Mouse (Mus musculus) hindbrain, embryonic 14.5 days (tissue): ENCODE results near the gene Asb1. TPM values are rescaled to one million over a fixed set of nuclear protein-coding genes. Genes with fewer than 3 reads are reported as not detected.

Source experiments
- ATAC-seq: fragments of 200-750 bp; cut with Nextera tagmentation; 2 replicates; pipeline ENCODE4 v1.8.0; 2017; ENCODE audit warnings: moderate number of reproducible peaks, mild to moderate bottlenecking, moderate TSS enrichment, moderate library complexity; ENCODE audit not compliant: low FRiP score
- DNase-seq: peaks from one replicate; pipeline ENCODE4 v3.0.0-alpha.2; 2015; ENCODE audit warnings: low spot score
- H3K27ac ChIP-seq: fragments of 300-500 bp; sonication (generic); 2 replicates; pipeline ENCODE4 v1.5.1; 2014; ENCODE audit warnings: mild to moderate bottlenecking, moderate library complexity
- H3K27me3 ChIP-seq: fragments of 300-500 bp; sonication (generic); 2 replicates; pipeline ENCODE4 v1.6.1; 2014; ENCODE audit warnings: mild to moderate bottlenecking, low read length, mixed read lengths; ENCODE audit not compliant: control insufficient read depth, insufficient read depth
- H3K36me3 ChIP-seq: fragments of 300-500 bp; sonication (generic); replicated peaks from 2 replicates; pipeline ENCODE4 v1.6.1; 2014; ENCODE audit not compliant: control insufficient read depth, insufficient read depth
- H3K4me1 ChIP-seq: fragments of 300-500 bp; sonication (generic); replicated peaks from 2 replicates; pipeline ENCODE4 v1.6.1; 2014; ENCODE audit warnings: antibody characterized with exemption, low read length, mixed read lengths; ENCODE audit not compliant: control insufficient read depth, insufficient read depth
- H3K4me2 ChIP-seq: fragments of 300-500 bp; sonication (generic); replicated peaks from 2 replicates; pipeline ENCODE4 v1.6.1; 2014; ENCODE audit warnings: mild to moderate bottlenecking, moderate library complexity
- H3K4me3 ChIP-seq: fragments of 300-500 bp; sonication (generic); replicated peaks from 2 replicates; pipeline ENCODE4 v1.5.1; 2014; ENCODE audit warnings: mild to moderate bottlenecking, low read length
- H3K9ac ChIP-seq: fragments of 300-500 bp; sonication (generic); 2 replicates; pipeline ENCODE4 v1.6.1; 2014
- H3K9me3 ChIP-seq: fragments of 300-500 bp; sonication (generic); 2 replicates; pipeline ENCODE4 v1.6.1; 2016; ENCODE audit warnings: low read length; ENCODE audit not compliant: control insufficient read depth
- WGBS: fragments of 180-500 bp; shearing (Covaris S2); extraction: QIAGEN DNeasy Blood & Tissue Kit; methylation state at CpG from one replicate; pipeline ENCODE4 v1.1.7; 2014; 5-methylcytosine and 5-hydroxymethylcytosine counted together
- polyA plus RNA-seq: library from polyadenylated mRNA; unstranded; fragments of >200 nt; fragmentation: Nextera tagmentation; extraction: Ambion mirVana; gene quantifications from 2 replicates; pipeline ENCODE4 v1.2.1, GENCODE M21; 2014

Gene Asb1
- polyA plus RNA-seq: 15.7 and 16.7 TPM in 2 replicates

DNA sequence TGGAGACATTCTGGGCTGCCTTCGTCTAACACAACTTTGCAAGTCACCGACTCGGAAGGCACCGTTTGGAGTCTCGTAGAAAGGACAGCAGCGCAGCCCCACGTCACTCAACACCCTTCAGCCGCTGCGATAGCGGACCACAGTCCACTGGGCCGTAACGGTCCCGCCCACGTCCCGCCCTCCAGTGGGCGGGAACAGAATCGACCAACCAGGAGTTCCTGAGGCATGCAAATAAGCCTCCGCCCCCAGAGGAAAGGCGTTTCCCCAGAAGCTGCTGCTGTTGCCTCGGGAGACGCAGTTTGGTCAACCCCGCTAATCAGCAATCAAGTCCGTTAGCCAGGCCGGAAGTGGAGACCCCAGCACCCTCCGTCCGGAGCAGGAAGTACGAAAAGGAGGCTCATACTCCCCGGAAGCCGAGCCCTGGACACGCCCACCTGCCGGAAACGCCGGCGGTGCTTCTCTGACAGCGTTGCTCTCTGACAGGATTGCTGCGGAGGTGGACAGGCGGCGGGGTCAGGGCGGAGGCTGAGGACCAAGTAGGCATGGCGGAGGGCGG, at the start of gene Asb1:
Gene Asb1 (plus strand): TSS at position 274 of the 556 bp plus-strand sequence.
- H3K9ac ChIP-seq: peak within 1 kb of the TSS; percentile 93
- ATAC-seq (peak; percentile 98), DNase-seq (peak; percentile 93)
- peak within 1 kb of the TSS; percentile 93 for H3K4me3 ChIP-seq
- H3K9me3 ChIP-seq: no peaks in the 10 kb centered on the region
- H3K27me3 ChIP-seq: peaks cover 25% of the 10 kb centered on the region
- H3K27ac ChIP-seq: peak within 1 kb of the TSS; percentile 41; the same call in 1 of the 2 replicates
- under 1% methylated on average over 40 of the region's 41 CpGs for WGBS
- H3K4me2 ChIP-seq: peak within 1 kb of the TSS; percentile 98
- H3K36me3 ChIP-seq: peaks cover 14% of the 10 kb centered on the region
- peaks cover 20% of the 10 kb centered on the region for H3K4me1 ChIP-seq

DNA sequence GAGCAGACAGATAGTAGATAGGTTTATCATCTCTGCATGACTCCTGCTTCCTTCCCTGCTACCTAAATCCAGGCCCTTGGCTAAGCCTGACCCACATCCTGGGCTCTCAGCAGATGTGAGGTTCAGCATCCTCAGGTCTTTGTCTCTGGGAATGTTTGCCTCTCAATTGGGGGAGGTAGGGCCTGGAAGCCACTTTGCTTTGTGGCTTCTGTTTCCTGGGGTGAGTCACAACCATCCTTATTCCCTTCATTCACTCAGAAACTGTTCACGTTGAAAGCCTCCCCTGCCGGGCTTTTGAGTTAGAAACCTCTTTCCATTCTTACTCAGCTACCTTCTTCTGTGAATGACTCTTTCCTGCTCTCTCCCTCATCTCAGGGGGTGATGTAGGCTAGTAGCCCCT, 47.6 kb upstream of the Asb1 start:
- no peak overlapping the region for H3K9ac ChIP-seq
- H3K27me3 ChIP-seq: no peaks in the 10 kb centered on the region
- H3K36me3 ChIP-seq: no peaks in the 10 kb centered on the region
- 9% methylated on average over 2 of the region's 2 CpGs for WGBS
- DNase-seq (no peak), ATAC-seq (no peak)
- no peaks in the 10 kb centered on the region for H3K9me3 ChIP-seq
- H3K27ac ChIP-seq: no peak overlapping the region
- no peak overlapping the region for H3K4me2 ChIP-seq
- H3K4me3 ChIP-seq: no peak overlapping the region
- H3K4me1 ChIP-seq: peaks cover 10% of the 10 kb centered on the region

DNA sequence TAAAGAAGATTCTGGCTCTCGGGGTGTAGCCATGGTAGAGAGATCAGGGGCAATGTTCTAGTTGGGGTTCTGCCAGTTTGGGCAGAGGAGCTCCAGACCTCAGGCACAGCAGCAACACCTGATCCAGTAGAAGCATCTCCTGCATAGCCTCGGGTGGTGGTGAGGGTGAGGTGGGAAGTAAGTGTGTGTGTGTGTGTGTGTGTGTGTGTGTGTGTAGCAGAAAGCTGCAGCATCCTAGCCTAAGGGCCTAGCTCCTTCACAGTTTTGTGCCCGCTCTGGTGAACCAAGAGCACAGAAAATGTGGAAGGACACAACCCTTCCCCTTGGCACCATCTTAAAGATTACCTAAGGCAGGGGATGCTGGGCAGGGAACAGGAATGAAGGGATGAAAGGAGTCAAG, 46.4 kb upstream of the Asb1 start:
- no peak for DNase-seq
- Histone ChIP-seq H3K27ac (no peak overlapping the region), H3K27me3 (no peaks in the 10 kb centered on the region), H3K36me3 (no peaks in the 10 kb centered on the region; the same call in 1 of the 2 replicates), H3K4me3 (peak overlapping the region; percentile 90), H3K9ac (peak overlapping the region; percentile 88; the same call in 1 of the 2 replicates), H3K4me1 (peaks cover 10% of the 10 kb centered on the region), H3K4me2 (peak overlapping the region; percentile 93), H3K9me3 (no peaks in the 10 kb centered on the region)
- WGBS: 56% methylated on average over 3 of the region's 3 CpGs
- no peak for ATAC-seq

DNA sequence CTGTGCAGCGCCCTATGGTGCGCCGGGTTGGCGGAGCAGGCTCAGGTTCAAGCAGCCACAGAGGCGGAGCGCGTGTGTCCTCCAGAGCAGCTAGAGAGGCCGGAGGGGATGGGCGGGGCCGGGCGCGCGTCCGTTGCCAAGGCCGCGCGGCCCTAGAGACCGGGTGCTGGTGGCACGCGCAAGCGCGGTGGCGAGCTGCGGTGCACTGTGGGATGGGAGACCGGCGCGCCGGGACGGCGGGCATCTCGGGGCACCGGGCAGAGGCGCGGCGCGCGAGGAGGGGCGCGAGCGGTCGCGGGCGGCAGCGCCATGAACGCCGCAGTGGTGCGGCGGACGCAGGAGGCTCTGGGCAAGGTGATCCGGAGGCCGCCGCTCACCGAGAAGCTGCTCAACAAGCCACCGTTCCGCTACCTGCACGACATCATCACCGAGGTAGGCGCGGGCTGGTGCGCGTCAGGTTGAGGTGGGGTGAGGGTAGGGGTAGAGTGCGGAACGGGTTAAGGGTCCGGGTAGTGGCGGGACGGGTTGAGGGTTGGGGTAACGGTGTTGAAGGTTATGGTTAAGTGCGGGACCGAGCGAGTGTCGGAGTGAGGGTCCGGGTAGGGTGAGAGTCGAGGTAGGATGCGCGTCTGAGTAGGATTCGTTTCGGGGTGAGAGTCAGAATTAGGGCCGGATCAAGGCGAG, 45.7 kb upstream of the Asb1 start, which contains the start of gene Traf3ip1:
Gene Traf3ip1 (plus strand): TSS at position 191 of the 684 bp plus-strand sequence.
- DNase-seq (peak; percentile 93), ATAC-seq (peak; percentile 98)
- Histone ChIP-seq H3K4me3 (peak within 1 kb of the TSS; percentile 90), H3K9me3 (no peaks in the 10 kb centered on the region), H3K27ac (no peak within 1 kb of the TSS), H3K36me3 (peaks cover 6% of the 10 kb centered on the region), H3K4me1 (peaks cover 10% of the 10 kb centered on the region), H3K9ac (peak within 1 kb of the TSS; percentile 88), H3K4me2 (peak within 1 kb of the TSS; percentile 93), H3K27me3 (no peaks in the 10 kb centered on the region)
- under 1% methylated on average over 79 of the region's 79 CpGs for WGBS

DNA sequence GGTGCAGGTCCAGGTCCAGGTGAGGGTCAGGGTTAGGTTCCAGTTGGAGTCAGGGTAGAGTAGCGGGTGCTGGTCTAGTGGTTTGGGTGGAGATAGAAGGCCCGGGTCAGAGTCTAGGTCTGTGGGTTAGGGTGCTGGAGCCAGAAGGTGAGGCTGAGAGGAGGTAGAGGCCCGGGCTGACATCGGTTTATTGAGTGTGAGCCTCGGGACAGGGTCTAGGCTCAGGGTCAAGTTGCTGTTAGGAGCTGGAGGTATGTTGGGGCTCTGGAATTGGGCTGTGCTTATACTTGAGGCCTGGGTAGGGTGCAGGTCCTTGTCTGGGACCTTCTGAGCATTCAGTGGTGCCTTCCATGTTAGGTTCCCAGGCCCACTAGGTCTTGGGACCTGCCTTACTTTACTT, 45.0 kb upstream of the Asb1 start:
- Histone ChIP-seq H3K27ac (no peak overlapping the region), H3K36me3 (peaks cover 13% of the 10 kb centered on the region), H3K9me3 (no peaks in the 10 kb centered on the region), H3K27me3 (no peaks in the 10 kb centered on the region), H3K9ac (peak overlapping the region; percentile 88), H3K4me3 (peak overlapping the region; percentile 90), H3K4me2 (peak overlapping the region; percentile 93), H3K4me1 (peaks cover 10% of the 10 kb centered on the region)
- ATAC-seq: no peak; the same call in 1 of the 2 replicates
- no peak for DNase-seq
- WGBS: 50% methylated on average over 5 of the region's 5 CpGs

DNA sequence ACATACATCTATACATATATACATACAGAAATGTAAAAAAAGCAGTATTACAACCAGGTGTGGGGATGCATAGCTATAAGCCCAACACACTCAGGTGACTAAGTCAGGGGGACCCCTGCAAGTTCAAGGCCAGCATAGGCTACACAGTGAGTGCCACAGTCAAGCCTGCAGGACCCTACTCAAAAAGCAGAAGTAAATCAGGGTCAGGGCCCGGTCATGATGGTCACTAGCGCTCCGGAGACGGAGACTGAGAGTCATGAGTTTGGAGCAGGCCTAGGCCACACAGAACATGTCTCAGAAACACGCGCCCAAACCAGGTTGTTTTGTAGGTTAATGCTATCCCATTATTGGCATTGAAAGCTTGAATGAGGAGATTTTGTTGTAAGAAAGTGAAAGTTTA, 41.8 kb upstream of the Asb1 start:
- 93% methylated on average over 6 of the region's 6 CpGs for WGBS
- H3K4me3 ChIP-seq: no peak overlapping the region

DNA sequence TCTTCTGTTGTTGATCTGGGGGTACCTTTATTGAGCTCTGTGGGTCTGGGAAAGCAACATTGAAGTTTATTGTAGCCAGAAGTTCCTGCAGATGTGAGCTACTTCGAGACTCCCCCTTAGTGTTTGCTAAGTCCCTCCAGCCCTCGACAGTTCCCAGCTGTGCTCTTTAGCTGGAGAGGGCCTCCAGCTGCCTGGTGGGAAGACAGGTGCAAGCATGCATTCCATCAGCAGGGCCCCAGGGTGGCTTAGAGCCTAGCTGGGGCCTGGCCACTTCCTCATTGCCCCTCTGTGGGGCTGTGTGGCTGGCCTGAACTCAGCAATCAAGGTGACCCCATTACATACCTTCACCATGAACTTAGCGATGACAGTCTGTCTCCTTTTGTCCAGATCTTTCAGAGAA, 35.7 kb upstream of the Asb1 start:
- 88% methylated on average over 3 of the region's 3 CpGs for WGBS
- H3K9me3 ChIP-seq: no peaks in the 10 kb centered on the region
- no peak for ATAC-seq
- no peak overlapping the region for H3K27ac ChIP-seq
- H3K4me3 ChIP-seq: no peak overlapping the region
- no peaks in the 10 kb centered on the region for H3K4me1 ChIP-seq
- no peaks in the 10 kb centered on the region for H3K27me3 ChIP-seq
- no peak overlapping the region for H3K4me2 ChIP-seq
- no peak for DNase-seq
- no peak overlapping the region for H3K9ac ChIP-seq
- H3K36me3 ChIP-seq: peaks cover 86% of the 10 kb centered on the region

More for the DNA sequence above, 41.8 kb upstream of the Asb1 start:
- Histone ChIP-seq H3K36me3 (peaks cover 44% of the 10 kb centered on the region), H3K9me3 (no peaks in the 10 kb centered on the region), H3K9ac (no peak overlapping the region), H3K27ac (no peak overlapping the region), H3K4me1 (peaks cover 10% of the 10 kb centered on the region), H3K27me3 (no peaks in the 10 kb centered on the region), H3K4me2 (no peak overlapping the region)
- ATAC-seq (no peak), DNase-seq (no peak)

DNA sequence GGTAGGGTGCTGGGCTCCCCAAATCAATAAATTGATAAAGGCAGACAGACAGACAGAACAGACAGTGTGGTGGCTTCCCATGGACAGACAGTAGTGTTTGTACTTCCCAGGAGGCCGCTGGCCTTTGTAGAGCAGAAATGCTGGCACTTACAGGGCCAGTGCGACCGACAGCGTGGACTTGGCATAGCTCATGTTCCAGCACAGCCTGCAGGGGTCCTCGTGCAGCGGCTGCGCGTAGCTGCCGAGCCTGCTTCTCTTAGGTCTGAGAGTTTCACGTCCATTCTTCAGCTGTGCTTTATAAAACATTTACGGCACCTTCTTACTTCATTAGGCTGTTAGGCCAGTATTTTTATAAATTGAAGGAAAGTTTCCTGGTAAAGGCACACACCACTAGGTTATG, 25.4 kb upstream of the Asb1 start:
- Histone ChIP-seq H3K4me2 (no peak overlapping the region), H3K27me3 (no peaks in the 10 kb centered on the region), H3K36me3 (peaks cover 61% of the 10 kb centered on the region), H3K27ac (no peak overlapping the region), H3K9ac (no peak overlapping the region), H3K9me3 (no peaks in the 10 kb centered on the region), H3K4me1 (no peaks in the 10 kb centered on the region), H3K4me3 (no peak overlapping the region)
- ATAC-seq (no peak), DNase-seq (no peak)
- 81% methylated on average over 11 of the region's 11 CpGs for WGBS

DNA sequence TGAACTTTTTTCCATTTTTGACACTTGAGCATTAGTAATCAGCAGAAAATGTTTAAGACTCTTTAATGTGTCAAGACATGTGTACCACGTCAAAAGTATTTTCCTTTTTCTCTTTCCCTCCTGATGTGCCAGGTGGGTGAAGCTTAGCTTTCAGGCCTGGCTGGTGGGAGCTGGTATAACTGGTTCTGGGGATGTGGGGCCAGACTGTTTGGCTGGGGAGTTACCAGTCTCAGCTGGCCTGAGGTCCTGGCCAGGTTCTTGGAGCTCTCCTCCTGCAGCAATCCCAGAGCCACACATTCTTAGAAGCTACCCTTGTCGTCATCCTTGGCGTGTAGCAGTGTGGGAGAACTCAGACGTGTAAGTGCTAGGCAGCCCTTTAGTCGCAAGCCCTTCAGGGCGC, 24.7 kb upstream of the Asb1 start:
- Histone ChIP-seq H3K27me3 (no peaks in the 10 kb centered on the region), H3K27ac (no peak overlapping the region), H3K9me3 (no peaks in the 10 kb centered on the region), H3K9ac (no peak overlapping the region), H3K36me3 (peaks cover 58% of the 10 kb centered on the region), H3K4me3 (no peak overlapping the region), H3K4me1 (no peaks in the 10 kb centered on the region), H3K4me2 (no peak overlapping the region)
- DNase-seq (no peak), ATAC-seq (no peak)
- WGBS: 92% methylated on average over 6 of the region's 6 CpGs
